Mouse (Mus musculus) heart, embryonic 11.5 days (tissue): ENCODE results near the gene Nepn. TPM values are rescaled to one million over a fixed set of nuclear protein-coding genes. Genes with fewer than 3 reads are reported as not detected.

Experiments used
- ATAC-seq: fragments of 200-750 bp; cut with Nextera tagmentation; replicated peaks from 2 replicates; pipeline ENCODE4 v1.8.0; 2017; ENCODE audit warnings: moderate library complexity; ENCODE audit not compliant: insufficient number of reproducible peaks, low FRiP score, low TSS enrichment
- H3K27ac ChIP-seq: fragments of 300-500 bp; sonication (generic); 2 replicates; pipeline ENCODE4 v1.5.1; 2014; ENCODE audit warnings: mild to moderate bottlenecking, low read depth, low read length
- H3K27me3 ChIP-seq: fragments of 300-500 bp; sonication (generic); 2 replicates; pipeline ENCODE4 v1.6.1; 2014; ENCODE audit warnings: mild to moderate bottlenecking, low read length, mixed read lengths; ENCODE audit not compliant: control insufficient read depth, insufficient read depth
- H3K36me3 ChIP-seq: fragments of 300-500 bp; sonication (generic); 2 replicates; pipeline ENCODE4 v1.6.1; 2014; ENCODE audit warnings: mild to moderate bottlenecking, low read length, moderate library complexity, mixed read lengths; ENCODE audit not compliant: control insufficient read depth, insufficient read depth
- H3K4me1 ChIP-seq: fragments of 300-500 bp; sonication (generic); 2 replicates; pipeline ENCODE4 v1.6.1; 2014; ENCODE audit warnings: low read length; ENCODE audit not compliant: control insufficient read depth, insufficient read depth
- H3K4me2 ChIP-seq: fragments of 300-500 bp; sonication (generic); 2 replicates; pipeline ENCODE4 v1.6.1; 2014; ENCODE audit warnings: mild to moderate bottlenecking, moderate library complexity
- H3K4me3 ChIP-seq: fragments of 300-500 bp; sonication (generic); 2 replicates; pipeline ENCODE4 v1.5.1; 2014; ENCODE audit warnings: low read depth, low read length
- H3K9ac ChIP-seq: fragments of 300-500 bp; sonication (generic); 2 replicates; pipeline ENCODE4 v1.6.1; 2014; ENCODE audit warnings: mild to moderate bottlenecking, low read depth, low read length, moderate library complexity
- H3K9me3 ChIP-seq: fragments of 300-500 bp; sonication (generic); replicated peaks from 2 replicates; pipeline ENCODE4 v1.6.1; 2016; ENCODE audit warnings: low read length; ENCODE audit not compliant: control insufficient read depth
- whole genome bisulfite sequencing: fragments of 180-500 bp; shearing (Covaris S2); extraction: QIAGEN DNeasy Blood & Tissue Kit; methylation state at CpG from one replicate; pipeline ENCODE4 v1.1.7; 2014; ENCODE audit not compliant: insufficient replicate concordance; 5-methylcytosine and 5-hydroxymethylcytosine counted together
- polyA plus RNA-seq: library from polyadenylated mRNA; unstranded; fragments of >200 nt; fragmentation: Nextera tagmentation; extraction: Ambion mirVana; gene quantifications from 2 replicates; pipeline ENCODE4 v1.2.1, GENCODE M21; 2014

Gene Nepn
- polyA plus RNA-seq, 1 experiment from 2014 or later, result 0.16 TPM

GRCm38 (mm10) chr10:52427634-52428415 lies 39.1 kb downstream of the Nepn start:
- Histone ChIP-seq H3K4me2 (no peak overlapping the region), H3K9me3 (no peaks in the 10 kb centered on the region), H3K4me3 (no peak overlapping the region), H3K27me3 (no peaks in the 10 kb centered on the region), H3K36me3 (0 out of 2 replicates have a peak, but pooled peaks cover 5% of the 10 kb centered on the region), H3K4me1 (no peaks in the 10 kb centered on the region), H3K9ac (no peak overlapping the region), H3K27ac (no peak overlapping the region)
- ATAC-seq, result no peak
- 74% methylated on average over 2 of the region's 2 CpGs for WGBS

GRCm38 (mm10) chr10:52430953-52431352 lies 42.2 kb downstream of the Nepn start:
- H3K4me2 ChIP-seq, result no peak overlapping the region
- H3K4me3 ChIP-seq, result no peak overlapping the region
- WGBS, result 85% methylated on average over 1 of the region's 1 CpGs
- ATAC-seq, result no peak
- no peak overlapping the region for H3K9ac ChIP-seq
- peaks cover 13% of the 10 kb centered on the region; the same call in 1 of the 2 replicates for H3K36me3 ChIP-seq
- H3K9me3 ChIP-seq, result no peaks in the 10 kb centered on the region
- no peaks in the 10 kb centered on the region for H3K4me1 ChIP-seq
- no peaks in the 10 kb centered on the region for H3K27me3 ChIP-seq
- H3K27ac ChIP-seq, result no peak overlapping the region

DNA sequence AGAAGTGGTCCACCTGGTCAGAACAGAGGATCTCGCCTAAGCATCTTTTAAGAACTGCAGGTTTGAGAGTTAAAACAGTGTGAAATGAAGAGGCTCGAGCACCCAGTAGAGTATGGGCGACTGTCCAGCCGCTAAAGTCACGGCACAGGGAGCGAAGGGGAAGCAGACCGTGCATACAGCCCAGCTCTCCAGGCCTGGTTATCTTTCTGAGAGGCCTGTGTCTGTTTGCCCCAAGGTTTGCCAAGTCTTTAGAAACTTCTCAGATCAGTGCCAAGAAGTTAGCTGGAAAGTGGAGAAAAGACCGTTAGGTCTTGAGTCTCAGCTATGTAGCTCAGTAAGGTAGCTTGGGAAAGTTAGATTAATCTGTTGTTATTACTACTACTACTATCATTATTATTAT lies 46.1 kb downstream of the Nepn start:
- Histone ChIP-seq H3K4me2 (no peak overlapping the region), H3K4me3 (no peak overlapping the region), H3K9ac (no peak overlapping the region), H3K4me1 (no peaks in the 10 kb centered on the region), H3K36me3 (peaks cover 33% of the 10 kb centered on the region), H3K27me3 (no peaks in the 10 kb centered on the region), H3K9me3 (no peaks in the 10 kb centered on the region), H3K27ac (no peak overlapping the region)
- no peak for ATAC-seq
- 94% methylated on average over 8 of the region's 8 CpGs for WGBS

Other genes with a start within 250 kb of the Nepn start
- gene Ros1, start 193.7 kb upstream of the Nepn start, polyA plus RNA-seq, result not detected in 2 replicates
- 6.8 and 9.5 TPM in 2 replicates for gene Dcbld1, start 155.4 kb upstream of the Nepn start, polyA plus RNA-seq
- not detected in 2 replicates for gene Gm26741, start 30.2 kb upstream of the Nepn start, polyA plus RNA-seq
- gene Gopc, start 6.8 kb upstream of the Nepn start, polyA plus RNA-seq, result 15.0 and 15.9 TPM in 2 replicates
- 9.9 and 11.2 TPM in 2 replicates for gene Nus1, start 28.6 kb downstream of the Nepn start, polyA plus RNA-seq